Mouse (Mus musculus) olfactory bulb, adult 2 months (tissue): ENCODE results near the gene Bin2.

ENCODE experiments used
- CTCF ChIP-seq: fragments of 200-500 bp; IDR thresholded peaks from 2 replicates; pipeline ENCODE4 v1.5.1; 2012; ENCODE audit warnings: low read depth, mild to moderate bottlenecking, low read length, moderate library complexity; ENCODE audit not compliant: insufficient read depth
- POLR2A ChIP-seq: fragments of 200-500 bp; IDR thresholded peaks from 2 replicates; pipeline ENCODE4 v1.6.1; 2012; ENCODE audit warnings: mild to moderate bottlenecking, low read depth, low read length, moderate library complexity; ENCODE audit not compliant: insufficient read depth

DNA sequence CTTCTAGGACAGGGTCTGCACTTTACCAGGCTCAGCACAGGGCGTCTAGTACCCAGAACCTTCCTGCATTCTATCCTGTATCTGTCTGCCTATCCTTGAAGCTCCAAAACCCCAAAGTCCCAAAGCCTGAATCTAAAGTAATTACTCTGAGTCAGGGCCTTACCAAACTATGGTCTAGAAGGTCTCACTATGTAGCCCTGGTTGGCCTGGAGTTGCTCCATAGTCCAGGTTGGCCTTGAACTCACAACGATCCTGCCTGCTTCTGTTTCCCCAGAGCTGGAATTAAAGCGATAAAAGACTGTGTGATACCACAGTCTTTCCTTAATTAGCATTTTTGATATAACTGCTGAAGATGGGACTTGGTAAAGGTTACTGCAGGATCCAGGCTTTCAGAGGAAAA, 44.9 kb downstream of the Bin2 start:
- no peak for TF ChIP-seq CTCF
- no peak for TF ChIP-seq POLR2A
